Mouse (Mus musculus): ENCODE measurements around the gene Cttnbp2. TPM values are rescaled to one million over a fixed set of nuclear protein-coding genes. Genes with fewer than 3 reads are reported as not detected.

Gene Cttnbp2
- polyA plus RNA-seq, 1 experiment = 3.0 TPM

DNA sequence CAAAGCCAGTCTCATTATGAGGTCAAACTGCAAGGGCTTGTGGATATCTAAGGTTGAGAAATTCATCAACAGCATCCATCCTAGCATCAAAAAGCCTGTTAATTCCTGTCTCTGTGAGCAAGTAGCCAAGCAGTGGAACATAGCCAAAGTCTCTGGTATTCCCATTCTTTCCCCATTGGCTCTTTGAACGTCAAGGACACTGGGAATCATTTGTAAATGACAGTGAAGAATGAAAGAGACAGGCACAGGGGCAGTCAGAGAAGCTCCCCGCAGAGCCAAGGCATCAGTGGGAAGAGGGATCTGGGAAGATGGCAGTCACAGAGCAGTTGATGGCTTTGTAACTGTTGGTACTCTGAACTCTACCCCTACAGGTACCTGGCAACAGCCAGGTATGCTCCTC lies 46.9 kb downstream of the Cttnbp2 start:
- no peak for DNase-seq (ENCODE audit: low spot score)

DNA sequence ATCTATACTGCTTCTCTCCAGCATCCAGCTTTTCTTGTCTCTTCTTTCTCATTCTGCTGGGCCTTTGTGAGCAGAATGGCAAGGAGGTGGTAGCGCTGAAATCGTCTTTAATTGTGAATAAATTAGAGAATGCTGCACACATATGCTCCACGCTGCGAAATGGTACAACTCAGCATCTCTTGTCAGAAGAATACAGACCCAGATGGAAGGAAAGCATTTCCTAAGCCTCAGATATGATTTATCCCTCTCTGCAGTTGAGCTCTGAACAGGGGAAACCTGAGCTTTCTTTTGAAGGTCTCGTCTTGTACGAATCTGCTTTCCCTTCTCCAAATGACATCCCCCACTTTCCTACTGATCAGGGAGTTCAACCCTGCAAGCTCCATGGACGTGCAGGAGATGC lies 48.4 kb downstream of the Cttnbp2 start:
- DNase-seq (ENCODE audit: low spot score) = no peak

DNA sequence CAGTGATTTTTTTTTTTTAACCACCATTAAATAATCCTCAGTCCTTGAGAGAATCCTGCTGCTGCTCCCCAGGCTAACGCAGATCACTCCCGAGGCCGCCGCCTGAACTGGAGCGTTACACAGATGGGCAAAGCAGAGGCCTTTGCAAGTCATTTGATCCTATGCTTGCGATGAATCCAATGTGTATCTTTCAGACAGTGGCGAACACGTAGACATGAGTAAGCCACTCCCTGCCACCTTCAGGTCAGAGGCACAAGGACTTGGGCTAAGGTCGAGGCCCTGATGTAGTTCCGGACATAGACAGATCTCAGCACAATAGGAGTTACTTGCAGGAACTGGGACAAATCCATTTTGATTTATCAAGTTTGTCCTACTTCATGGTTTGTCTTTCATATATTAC lies 49.0 kb downstream of the Cttnbp2 start:
- DNase-seq (ENCODE audit: low spot score) = no peak

DNA sequence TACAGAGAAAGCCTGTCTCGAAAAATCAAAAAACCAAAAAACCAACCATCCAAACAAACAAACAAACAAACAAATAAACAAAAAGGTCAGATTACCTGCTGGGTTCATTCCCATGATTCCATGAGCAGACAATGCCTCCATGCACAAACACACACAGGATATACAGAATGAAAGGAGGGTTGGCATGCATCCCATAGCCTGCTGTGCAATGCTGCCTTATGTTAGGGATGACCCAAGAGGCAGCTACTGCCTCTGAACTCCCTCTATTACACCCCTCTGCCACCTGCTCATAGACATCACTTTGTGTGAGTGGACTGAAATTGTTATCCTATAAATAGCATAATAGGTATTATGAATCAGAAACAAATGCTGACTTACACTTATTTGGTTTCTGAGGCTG lies 55.0 kb downstream of the Cttnbp2 start:
- DNase-seq (ENCODE audit: low spot score) = no peak

DNA sequence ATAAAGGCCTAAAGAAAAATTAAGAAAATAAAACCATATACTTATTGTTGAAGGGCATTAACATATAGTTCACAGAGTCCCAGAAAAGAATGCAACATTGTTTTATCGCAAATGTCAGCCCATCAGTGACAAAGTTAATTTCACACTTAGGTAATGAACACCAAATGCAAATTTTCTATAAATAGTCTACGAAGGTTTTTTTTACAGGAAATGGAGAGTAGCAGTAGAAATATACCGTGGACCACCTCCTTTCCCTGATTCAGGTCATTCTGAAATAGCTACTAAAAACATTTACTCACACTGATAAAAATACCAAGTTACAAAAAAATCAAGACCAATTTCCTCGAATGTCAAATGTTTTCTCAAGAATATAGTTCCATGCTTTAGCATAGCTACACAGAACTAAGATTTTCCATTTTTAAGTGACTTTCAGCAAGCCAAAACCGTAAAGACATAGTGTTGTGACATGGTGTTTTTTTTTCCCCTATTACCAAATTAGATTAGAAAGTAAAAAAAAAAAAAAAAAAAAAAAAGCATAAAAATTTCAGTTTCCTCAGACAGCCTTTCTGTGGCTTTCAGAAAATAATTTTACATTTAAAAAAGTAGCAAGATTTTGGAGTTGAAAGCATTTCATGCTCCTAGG lies 64.0 kb downstream of the Cttnbp2 start:
- DNase-seq (ENCODE audit: low spot score) = no peak

DNA sequence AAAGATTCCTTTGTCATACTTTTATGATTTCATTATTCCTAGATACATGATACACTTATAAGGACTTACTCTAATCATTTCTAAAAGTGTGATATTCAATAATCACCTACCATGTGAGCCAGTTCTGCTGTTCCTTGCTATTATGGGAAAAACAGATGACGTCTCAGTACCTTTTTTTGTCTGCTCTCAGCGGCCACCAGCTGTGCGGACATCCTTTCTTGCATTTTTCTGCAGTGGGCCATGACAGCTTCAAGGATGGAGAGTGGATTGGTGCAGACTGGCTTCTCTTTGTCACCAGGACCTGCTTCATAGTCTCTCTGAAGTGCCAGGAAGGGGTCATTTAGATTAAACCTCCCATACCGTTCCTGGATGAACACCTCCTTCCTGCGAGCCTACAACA lies 66.6 kb downstream of the Cttnbp2 start:
- no peak for DNase-seq (ENCODE audit: low spot score)

DNA sequence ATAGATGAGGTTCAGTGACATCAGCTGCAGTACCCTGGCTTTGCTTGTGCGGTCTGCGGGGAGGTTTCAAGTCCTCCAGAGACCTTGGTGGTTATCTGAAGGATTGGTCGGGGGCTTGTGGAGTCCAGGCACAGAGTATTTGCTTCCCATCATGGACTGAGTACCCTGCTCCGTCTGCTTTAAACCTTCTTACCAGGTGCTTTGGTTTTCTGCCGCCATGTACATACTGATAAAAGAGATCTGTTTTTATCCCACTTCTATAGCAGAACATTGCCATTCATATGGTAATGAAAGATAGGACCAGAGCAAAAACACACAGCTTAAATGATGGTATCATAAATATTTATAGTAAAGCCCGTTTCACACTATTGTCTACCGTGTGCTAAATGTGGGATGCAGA lies 67.7 kb downstream of the Cttnbp2 start:
- DNase-seq (ENCODE audit: low spot score) = no peak

DNA sequence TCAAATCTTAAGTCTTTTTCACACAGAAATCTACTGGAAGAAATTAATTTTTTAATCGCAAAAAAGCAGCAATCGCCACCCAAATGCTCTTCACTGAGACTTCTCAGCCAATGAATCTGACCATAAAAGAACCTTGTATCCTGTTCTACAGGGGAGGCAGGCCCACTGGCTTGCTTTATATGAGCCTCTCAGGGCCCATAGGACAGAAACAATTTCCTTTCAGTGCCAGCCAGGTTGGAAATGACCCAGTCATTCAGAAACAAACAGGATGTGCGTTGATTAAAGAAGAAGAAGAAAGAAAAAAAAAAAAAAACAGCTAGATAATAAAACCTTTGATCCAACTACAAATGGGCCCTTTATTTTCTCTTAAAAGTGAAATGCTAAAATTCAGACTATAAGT lies 68.3 kb downstream of the Cttnbp2 start:
- no peak for DNase-seq (ENCODE audit: low spot score)

DNA sequence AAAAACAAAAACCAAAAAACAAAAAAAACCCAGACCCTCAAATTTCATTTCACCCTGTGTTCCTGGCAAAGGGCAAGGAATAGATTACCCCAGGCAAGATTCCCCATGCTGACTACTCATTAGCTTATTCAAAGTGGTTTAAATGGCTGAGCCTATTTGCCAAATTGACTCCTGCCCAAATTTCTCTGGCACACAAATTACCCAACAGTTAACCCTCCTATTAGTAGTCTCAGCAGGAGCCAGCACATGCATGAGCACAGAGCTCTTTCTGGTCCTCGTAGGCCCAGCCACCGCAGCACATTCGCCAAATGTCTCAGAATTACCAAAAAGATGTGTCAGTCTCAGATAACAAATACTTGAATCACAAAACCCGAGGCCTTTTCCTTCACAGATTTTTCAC lies 68.9 kb downstream of the Cttnbp2 start:
- DNase-seq (ENCODE audit: low spot score) = no peak

DNA sequence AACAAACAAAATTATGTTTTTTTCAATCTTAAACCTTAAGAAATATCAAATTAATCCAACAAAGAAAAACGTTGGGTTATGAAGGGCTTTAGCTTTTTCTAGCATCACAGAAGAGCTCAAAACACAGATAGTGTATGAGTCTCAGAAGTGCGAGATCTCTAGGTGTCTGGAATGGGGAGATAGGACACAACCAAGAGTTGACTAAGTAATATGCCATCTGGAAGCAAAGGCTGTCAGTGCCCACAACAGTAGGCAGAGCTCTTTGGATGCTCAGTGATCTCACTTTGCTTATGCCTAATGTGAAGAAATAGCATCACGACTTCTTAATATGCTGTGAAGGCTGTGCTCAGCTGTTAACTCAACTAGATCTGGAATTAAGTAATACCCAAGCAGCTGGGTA lies 72.3 kb downstream of the Cttnbp2 start:
- DNase-seq (ENCODE audit: low spot score) = no peak

DNA sequence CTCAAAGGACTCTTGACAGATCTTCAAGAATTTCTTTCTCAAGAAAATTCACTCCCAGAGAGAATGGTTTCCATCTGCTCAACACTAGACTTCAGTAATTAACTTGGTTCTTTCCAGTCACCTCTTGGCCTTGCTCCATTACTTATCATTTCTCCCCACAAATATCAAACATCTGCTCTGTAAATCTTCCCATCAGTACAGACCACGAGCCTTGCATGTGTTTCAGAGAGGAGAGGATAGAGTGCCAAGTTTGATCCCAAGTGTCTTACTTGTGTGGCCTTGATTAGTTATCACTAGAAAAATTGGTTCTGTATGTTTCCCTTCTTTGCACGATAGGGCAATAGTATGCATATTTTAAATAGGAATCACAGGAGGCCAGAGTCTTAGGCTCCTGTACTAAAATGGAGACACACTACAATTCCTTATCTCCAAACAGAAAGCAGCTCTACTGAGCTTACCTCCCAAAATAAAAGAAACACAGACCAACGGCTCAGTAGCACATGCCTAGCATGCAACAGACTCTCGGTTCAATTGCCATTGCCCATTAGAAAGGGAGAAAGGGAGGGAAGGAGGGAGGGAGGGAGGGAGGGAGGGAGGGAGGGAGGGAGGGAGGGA lies 73.6 kb downstream of the Cttnbp2 start:
- no peak for DNase-seq (ENCODE audit: low spot score)

DNA sequence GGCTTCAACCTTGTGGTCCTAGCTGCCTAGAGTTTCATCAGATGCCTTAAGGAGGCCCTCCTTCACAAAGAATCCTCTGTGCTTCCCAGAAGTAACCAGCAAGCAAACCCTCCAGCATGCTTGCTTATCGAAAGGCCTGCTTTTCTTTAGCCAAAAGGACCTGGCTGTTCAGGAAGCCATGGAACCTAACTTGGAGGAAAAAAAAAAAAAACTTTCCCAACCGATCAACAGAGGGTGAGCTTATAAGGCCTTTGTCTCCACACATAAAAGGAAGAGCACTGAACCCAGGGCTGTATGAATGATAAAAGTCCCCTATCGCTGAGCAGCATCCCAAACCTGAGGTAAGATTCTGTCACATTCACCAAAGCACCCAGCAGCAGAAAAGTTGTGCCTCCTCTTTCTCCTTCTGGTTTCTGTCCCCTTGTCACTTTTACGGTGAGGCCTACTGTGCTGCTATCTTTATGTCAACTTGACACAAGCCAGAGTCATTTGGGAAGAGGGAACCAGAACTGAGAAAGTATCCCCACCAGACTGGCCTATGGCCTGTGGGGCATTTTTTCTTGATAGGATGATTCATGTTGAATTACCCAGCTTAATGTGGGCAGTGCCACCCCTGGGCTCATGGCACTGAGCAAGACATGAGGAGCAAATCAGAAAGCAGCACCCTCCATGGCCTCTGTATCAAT lies 78.4 kb downstream of the Cttnbp2 start:
- DNase-seq (ENCODE audit: low spot score) = no peak

DNA sequence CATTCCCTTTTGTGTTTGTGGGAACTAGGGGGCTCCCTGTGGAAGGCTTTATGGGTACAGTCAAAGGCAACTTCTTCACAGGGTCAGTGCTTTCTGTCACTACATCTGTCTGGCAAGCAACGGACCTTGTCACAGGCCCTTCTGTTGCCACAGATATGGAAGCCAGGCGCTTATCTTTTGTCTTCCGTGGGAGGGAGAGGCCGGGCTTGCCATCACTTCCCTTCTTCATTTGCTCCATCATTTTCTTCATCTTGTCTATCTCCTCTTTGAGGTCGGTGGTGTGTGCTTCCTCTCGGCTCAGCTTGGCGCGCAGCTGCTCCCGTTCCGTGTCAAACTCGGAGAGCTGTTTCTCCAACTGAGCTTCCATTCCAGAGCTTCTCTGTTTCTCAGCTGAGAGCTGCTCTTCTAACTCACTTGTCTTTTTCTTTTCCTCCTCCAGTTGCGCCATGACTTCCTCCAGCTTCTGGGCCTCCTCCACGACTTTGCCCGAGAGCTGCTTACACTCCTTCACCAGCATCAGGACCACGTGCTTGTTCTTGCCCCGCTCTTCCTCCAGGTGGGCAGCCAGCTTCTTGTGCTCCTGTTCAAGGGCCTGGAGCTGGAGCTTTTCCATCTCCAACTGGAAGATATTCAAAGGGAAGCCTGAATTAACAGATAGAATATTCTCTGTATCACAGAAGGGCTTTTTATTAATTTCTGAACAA lies 79.7 kb downstream of the Cttnbp2 start:
- no peak for DNase-seq (ENCODE audit: low spot score)

DNA sequence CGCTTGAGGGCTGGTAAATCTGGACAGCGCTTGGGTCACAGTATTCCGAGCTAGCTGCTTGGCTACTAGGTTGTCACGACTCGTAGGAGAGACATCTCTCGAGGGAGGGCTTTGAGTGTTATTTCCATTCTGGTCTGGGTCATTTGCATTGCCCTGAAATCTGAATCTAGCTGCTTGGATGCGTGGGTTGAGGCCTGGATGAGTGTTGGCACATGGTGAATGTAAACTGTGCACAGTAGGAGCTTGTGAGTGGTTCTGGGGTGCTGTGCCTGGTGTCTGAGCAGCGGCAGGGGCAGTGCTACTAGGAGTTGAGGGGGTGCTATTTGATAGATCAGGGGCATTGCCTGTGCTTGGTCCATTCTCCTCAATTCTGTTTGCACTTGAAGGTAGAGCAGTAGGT lies 80.3 kb downstream of the Cttnbp2 start:
- no peak for DNase-seq (ENCODE audit: low spot score)

DNA sequence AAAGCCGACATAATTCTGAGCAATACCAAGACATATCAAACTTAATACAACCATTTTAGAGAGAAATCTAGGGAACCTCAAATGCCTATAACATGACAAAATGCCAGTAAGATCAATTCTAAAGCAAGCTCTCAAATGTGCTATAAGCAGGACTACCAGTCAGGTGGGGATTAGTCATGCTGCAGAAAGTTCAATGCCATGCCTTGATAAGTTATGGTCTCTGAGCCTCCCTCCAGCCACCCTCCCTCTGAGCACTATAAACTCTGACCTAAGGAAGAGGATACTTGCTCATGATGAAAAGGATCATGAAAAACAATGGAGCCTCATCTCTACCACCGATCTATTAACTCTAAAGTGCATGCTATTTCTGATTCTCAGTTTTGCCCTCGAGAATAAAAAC lies 82.3 kb downstream of the Cttnbp2 start:
- no peak for DNase-seq (ENCODE audit: low spot score)

DNA sequence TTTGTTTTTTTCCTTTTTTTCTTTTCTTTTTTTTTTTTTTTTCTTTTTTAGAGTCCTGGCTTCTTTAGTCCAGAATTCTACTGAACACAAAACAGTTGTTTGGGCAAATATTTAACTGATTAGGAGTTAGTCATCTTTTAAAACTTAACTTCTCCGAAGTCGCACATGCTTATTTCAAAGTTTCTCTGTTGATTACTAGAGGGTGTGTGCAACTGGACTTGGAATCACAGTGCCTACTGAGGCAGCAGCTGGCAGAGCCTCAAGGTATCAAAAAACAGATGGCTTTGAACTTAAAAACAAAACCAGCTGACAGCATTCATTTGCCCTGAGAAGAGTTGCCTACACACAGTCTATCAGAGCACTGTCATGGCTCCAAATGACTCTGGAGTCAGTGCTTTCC lies 82.8 kb downstream of the Cttnbp2 start:
- DNase-seq (ENCODE audit: low spot score) = no peak

DNA sequence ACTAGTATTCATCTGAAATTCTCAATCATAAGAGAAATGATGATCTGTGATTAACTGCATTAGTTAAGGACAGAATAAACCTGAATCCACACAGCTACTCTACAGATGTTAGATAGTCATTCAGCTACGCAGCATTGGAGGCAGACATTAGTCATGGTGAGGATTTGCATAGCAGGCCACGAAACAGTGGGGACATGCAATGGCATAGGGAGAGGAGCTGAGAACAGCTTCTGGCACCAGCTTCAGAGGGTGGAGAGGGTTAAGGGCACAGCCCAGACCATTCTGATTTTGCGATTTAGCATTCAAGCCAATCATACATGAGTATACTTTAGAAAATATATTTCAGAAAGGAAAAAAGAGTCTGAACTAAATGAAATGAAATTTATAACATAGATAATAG lies 84.6 kb downstream of the Cttnbp2 start:
- no peak for DNase-seq (ENCODE audit: low spot score)

DNA sequence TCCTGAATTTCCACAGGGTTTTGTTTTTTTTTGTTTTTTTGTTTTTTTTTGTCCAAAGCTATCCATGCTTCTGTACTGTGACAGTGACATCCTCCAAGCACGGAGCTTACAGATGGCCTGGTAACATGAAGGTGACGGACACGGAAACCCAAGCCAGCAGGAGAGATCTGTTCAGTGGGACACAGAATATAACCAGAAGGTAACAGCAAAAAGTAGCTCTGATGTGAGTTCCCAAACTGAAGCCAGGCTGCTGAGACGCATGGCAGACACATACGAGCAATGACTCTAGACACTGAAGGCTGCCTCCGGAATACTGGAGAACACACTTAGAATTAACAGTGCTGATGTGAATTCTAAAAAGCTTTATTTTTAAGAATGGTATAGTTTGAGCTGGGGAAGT lies 89.8 kb downstream of the Cttnbp2 start:
- DNase-seq (ENCODE audit: low spot score) = no peak

DNA sequence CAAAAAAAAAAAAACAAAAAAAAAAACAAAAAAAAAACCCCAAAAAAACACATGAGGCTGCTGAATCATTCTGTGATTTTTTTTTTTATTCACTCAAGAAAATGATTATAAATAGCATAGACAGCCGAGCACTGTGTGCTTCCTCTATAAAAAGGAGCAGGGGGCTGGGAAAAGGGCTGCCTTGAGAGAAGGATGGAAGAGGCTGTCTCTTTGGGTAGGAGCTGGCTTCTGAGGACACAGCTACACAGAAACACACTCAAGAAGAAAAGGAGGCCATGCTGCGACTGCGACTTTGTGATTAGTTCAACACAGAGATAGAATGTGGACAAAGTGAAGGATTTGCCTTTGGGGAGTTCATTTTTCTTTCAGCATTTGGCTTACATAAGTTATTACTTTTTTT lies 90.3 kb downstream of the Cttnbp2 start:
- DNase-seq (ENCODE audit: low spot score) = no peak

DNA sequence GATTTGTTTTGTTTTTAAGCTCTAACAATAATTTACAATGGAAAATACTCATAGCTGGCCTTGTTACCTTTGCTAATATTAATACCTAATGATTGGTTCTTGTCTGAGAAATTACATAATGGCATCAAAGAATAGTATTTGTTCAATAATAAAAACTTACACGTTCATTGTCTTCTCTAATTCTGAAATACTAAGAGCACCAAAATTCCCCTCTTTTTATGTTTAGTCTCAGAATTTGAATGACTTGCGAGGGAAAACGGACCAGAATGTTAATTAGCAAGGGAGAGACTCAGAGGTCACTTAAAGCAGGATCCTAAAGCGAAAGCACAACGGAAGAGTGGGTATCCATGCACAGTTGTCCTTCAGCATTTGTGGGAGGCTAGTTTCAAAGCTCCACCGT lies 91.5 kb downstream of the Cttnbp2 start:
- no peak for DNase-seq (ENCODE audit: low spot score)

DNA sequence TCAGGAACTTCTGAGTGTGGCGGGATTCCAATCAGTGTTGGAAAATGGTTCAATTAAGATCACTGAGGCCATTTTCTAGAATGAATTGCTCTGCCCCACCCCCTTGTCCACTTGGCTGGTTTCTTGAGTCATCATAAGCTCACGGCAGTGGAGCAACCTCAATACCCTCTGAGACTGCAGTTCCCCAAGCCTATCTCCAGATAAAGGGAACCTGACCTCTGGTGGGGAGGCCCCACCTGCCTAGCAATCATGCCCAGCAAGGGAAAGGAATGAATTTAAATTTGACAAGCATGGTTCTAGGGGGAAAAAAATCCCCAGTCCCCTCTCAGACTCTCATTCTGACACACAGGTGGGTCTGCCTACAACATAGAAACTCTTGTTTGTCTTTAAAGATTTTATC lies 93.1 kb downstream of the Cttnbp2 start:
- DNase-seq (ENCODE audit: low spot score) = no peak

DNA sequence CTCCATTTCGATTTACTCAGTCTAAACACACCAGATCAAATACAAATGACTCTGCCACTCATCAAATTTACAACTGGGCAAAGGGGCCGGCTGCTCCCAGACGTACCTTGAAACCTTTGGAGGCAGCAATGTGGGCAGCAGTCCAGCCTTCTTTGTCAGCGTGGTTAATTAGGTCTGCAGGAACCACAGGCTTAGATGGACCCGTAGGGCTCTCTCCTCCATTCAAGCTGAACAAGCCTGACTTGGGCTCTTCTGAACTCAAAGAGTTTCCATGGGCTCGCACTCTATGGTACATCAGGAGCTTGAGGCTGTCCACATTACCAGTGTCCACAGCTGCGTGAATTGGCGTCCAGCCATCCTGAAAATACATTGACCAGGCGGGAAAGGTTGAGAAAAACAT lies 94.0 kb downstream of the Cttnbp2 start:
- DNase-seq (ENCODE audit: low spot score) = no peak

DNA sequence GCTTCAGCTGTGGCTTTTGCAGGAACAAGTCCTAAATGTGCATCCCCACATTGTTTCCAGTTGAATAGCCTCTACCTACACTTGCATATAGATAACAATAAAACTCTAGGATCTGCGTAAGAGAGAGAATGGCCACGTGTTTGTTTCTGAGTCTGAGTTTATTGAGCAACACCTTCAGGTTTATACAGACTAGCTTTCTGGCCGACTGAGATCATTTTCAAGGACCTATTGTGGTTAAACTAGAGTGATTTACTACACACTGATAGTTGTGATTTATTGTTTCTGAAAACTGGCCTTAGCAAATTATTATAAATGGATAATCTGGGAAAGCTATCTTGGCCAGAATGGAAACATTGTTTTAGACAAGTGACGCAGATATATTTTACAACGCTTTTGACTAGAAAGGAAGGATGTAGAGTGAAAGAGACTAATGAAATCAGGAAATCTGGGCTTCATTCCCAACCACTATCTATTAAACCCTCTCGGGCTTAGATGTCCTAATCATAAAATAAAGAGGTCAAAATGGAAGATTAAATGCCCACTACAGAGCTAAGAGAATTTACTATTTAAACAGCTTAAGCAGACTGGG lies 96.7 kb downstream of the Cttnbp2 start:
- DNase-seq (ENCODE audit: low spot score) = no peak
